Mouse (Mus musculus): Measurements from ENCODE around the gene Jsrp1.

- TF ChIP-seq E2F4 (IDR thresholded peaks at IDR 0.05; ENCODE audit: insufficient read depth) (no peak), POLR2A (IDR thresholded peaks at IDR 0.05; ENCODE audit: insufficient read length, low read depth) (no peak), MYOD1 (IDR thresholded peaks at IDR 0.05; ENCODE audit: control insufficient read depth in 1 of 3, insufficient read length in 2 of 3, low read depth in 2 of 3) (no peak), SRF (IDR thresholded peaks at IDR 0.05; ENCODE audit: control insufficient read depth, insufficient read length, low read depth) (no peak), POLR2AphosphoS2 (IDR thresholded peaks at IDR 0.05; ENCODE audit: insufficient read length, low read depth) (no peak), MAX (IDR thresholded peaks at IDR 0.05; ENCODE audit: low read depth) (no peak), USF1 (IDR thresholded peaks at IDR 0.05; ENCODE audit: low read depth) (no peak), REST (IDR thresholded peaks at IDR 0.05; ENCODE audit: insufficient read depth, insufficient read length) (no peak), CEBPB (IDR thresholded peaks at IDR 0.05; ENCODE audit: insufficient read depth, poor library complexity, severe bottlenecking) (no peak), TCF12 (IDR thresholded peaks at IDR 0.05; ENCODE audit: insufficient read depth, poor library complexity, severe bottlenecking) (no peak), MYOG (IDR thresholded peaks at IDR 0.05; ENCODE audit: control insufficient read depth in 1 of 3, insufficient read depth in 1 of 3, insufficient read length in 2 of 3, low read depth in 2 of 3) (no peak)
Observed at GRCm38 (mm10) chr10:80779565-80779964, 33.7 kb downstream of the Jsrp1 start.

All from myocyte (in vitro differentiated cells).